Mouse (Mus musculus) MEL (cell line): Measurements from ENCODE around the gene Unc13d. TPM values are rescaled to one million over a fixed set of nuclear protein-coding genes. Genes with fewer than 3 reads are reported as not detected.
"Not testable (repeated sequence)": the region's sequence is repeated elsewhere in the genome, so short reads cannot be mapped to it uniquely, and the experiment has no call there.

Experiments used
- DNase-seq: peaks from one replicate; pipeline ENCODE4 v3.0.0; 2011; ENCODE audit warnings: low read depth, low spot score
- H3K27ac ChIP-seq: 2 replicates; pipeline ENCODE4 v1.5.1; 2012; ENCODE audit warnings: low read depth, mild to moderate bottlenecking, control low read depth, low read length, moderate library complexity; ENCODE audit not compliant: control insufficient read depth
- H3K27me3 ChIP-seq, 2 experiments: fragments of 150-350 bp in 1 of 2; sonication (generic) in 1 of 2; 2 replicates each; pipeline ENCODE4 v1.6.1; 2012; ENCODE audit warnings: low read length in 2 of 2, mild to moderate bottlenecking in 2 of 2, improper control_type of control experiment in 1 of 2, moderate library complexity in 1 of 2; ENCODE audit not compliant: insufficient read depth in 2 of 2, control insufficient read depth in 1 of 2
- H3K36me3 ChIP-seq, 2 experiments: 2 replicates each; pipeline ENCODE4 v1.6.1; 2012 to 2014; ENCODE audit warnings: low read length in 2 of 2, improper control_type of control experiment in 1 of 2, inconsistent platforms in 1 of 2, mild to moderate bottlenecking in 1 of 2; ENCODE audit not compliant: insufficient read depth in 2 of 2, control insufficient read depth in 1 of 2
- H3K4me1 ChIP-seq, 2 experiments: fragments of 150-350 bp in 1 of 2; sonication (generic) in 1 of 2; 2 replicates each; pipeline ENCODE4 v1.6.1; 2012; ENCODE audit warnings: low read length in 2 of 2, improper control_type of control experiment in 1 of 2, mild to moderate bottlenecking in 1 of 2; ENCODE audit not compliant: insufficient read depth in 2 of 2, control insufficient read depth in 1 of 2
- H3K4me3 ChIP-seq, 2 experiments: fragments of 150-350 bp in 1 of 2; sonication (generic) in 1 of 2; 2 replicates each; pipeline ENCODE4 v1.5.1; 2012; ENCODE audit warnings: low read depth in 2 of 2, low read length in 2 of 2, mild to moderate bottlenecking in 2 of 2, moderate library complexity in 2 of 2, control low read depth in 1 of 2, improper control_type of control experiment in 1 of 2; ENCODE audit not compliant: control insufficient read depth in 1 of 2, insufficient read depth in 1 of 2
- H3K79me2 ChIP-seq: 2 replicates; pipeline ENCODE4 v1.6.1; 2012; ENCODE audit warnings: mild to moderate bottlenecking, low read length, moderate library complexity; ENCODE audit not compliant: control insufficient read depth, poor library complexity, insufficient read depth
- H3K9ac ChIP-seq: 2 replicates; pipeline ENCODE4 v1.6.1; 2012; ENCODE audit warnings: low read depth, mild to moderate bottlenecking, control low read depth, low read length, moderate library complexity; ENCODE audit not compliant: control insufficient read depth, poor library complexity, severe bottlenecking
- H3K9me3 ChIP-seq: fragments of 150-350 bp; sonication (generic); replicated peaks from 2 replicates; pipeline ENCODE4 v1.6.1; 2012; ENCODE audit warnings: mild to moderate bottlenecking, low read length, improper control_type of control experiment, moderate library complexity; ENCODE audit not compliant: insufficient read depth
- CHD1 ChIP-seq: IDR thresholded peaks from 2 replicates; pipeline ENCODE4 v1.6.1; 2012; ENCODE audit warnings: low read depth, mild to moderate bottlenecking, inconsistent platforms, low read length, improper control_type of control experiment
- CHD2 ChIP-seq: IDR thresholded peaks from 2 replicates; pipeline ENCODE4 v1.6.1; 2011; ENCODE audit warnings: low read length, improper control_type of control experiment
- E2F4 ChIP-seq: IDR thresholded peaks from 2 replicates; pipeline ENCODE4 v1.6.1; 2011; ENCODE audit warnings: low read depth, low read length, improper control_type of control experiment, borderline replicate concordance
- ETS1 ChIP-seq: IDR thresholded peaks from 2 replicates; pipeline ENCODE4 v1.6.1; 2012; ENCODE audit warnings: low read depth, mild to moderate bottlenecking, inconsistent platforms, low read length, improper control_type of control experiment, moderate library complexity
- GATA1 ChIP-seq: IDR thresholded peaks from 2 replicates; pipeline ENCODE4 v1.6.1; 2011; ENCODE audit warnings: low read depth, low read length, improper control_type of control experiment
- MAFK ChIP-seq: IDR thresholded peaks from 2 replicates; pipeline ENCODE4 v1.6.1; 2011; ENCODE audit warnings: low read depth, mild to moderate bottlenecking, low read length, improper control_type of control experiment, borderline replicate concordance
- MAZ ChIP-seq: IDR thresholded peaks from 2 replicates; pipeline ENCODE4 v1.6.1; 2012; ENCODE audit warnings: low read depth, mild to moderate bottlenecking, inconsistent platforms, low read length, improper control_type of control experiment
- MEF2A ChIP-seq: IDR thresholded peaks from 2 replicates; pipeline ENCODE4 v1.6.1; 2014; ENCODE audit warnings: low read depth, mild to moderate bottlenecking, inconsistent platforms, low read length, improper control_type of control experiment; ENCODE audit not compliant: poor library complexity, insufficient replicate concordance, severe bottlenecking; ENCODE audit errors: extremely low read depth
- MXI1 ChIP-seq: IDR thresholded peaks from 2 replicates; pipeline ENCODE4 v1.6.1; 2011; ENCODE audit warnings: mild to moderate bottlenecking, low read depth, low read length, improper control_type of control experiment
- MYB ChIP-seq: IDR thresholded peaks from 2 replicates; pipeline ENCODE4 v1.6.1; 2011; ENCODE audit warnings: mild to moderate bottlenecking, low read depth, low read length, improper control_type of control experiment
- NELFE ChIP-seq: IDR thresholded peaks from 2 replicates; pipeline ENCODE4 v1.6.1; 2011; ENCODE audit warnings: low read depth, low read length, improper control_type of control experiment
- POLR2A ChIP-seq, 2 experiments: IDR thresholded peaks; 2 replicates each; pipeline ENCODE4 v1.6.1; 2011 to 2012; ENCODE audit warnings: low read length in 2 of 2, mild to moderate bottlenecking in 2 of 2, control low read depth in 1 of 2, improper control_type of control experiment in 1 of 2, low read depth in 1 of 2, moderate library complexity in 1 of 2; ENCODE audit not compliant: control insufficient read depth in 1 of 2, insufficient read depth in 1 of 2, poor library complexity in 1 of 2
- POLR2AphosphoS2 ChIP-seq: IDR thresholded peaks from 2 replicates; pipeline ENCODE4 v1.6.1; 2011; ENCODE audit warnings: low read length, improper control_type of control experiment
- RAD21 ChIP-seq: IDR thresholded peaks from 2 replicates; pipeline ENCODE4 v1.6.1; 2011; ENCODE audit warnings: mild to moderate bottlenecking, low read depth, low read length, improper control_type of control experiment
- TAL1 ChIP-seq: IDR thresholded peaks from 2 replicates; pipeline ENCODE4 v1.6.1; 2012; ENCODE audit warnings: mild to moderate bottlenecking, inconsistent platforms, low read length, moderate library complexity, mixed read lengths
- TCF12 ChIP-seq: IDR thresholded peaks from 2 replicates; pipeline ENCODE4 v1.6.1; 2014; ENCODE audit warnings: low read depth, mild to moderate bottlenecking, inconsistent platforms, low read length, improper control_type of control experiment, moderate library complexity
- ZC3H11A ChIP-seq: IDR thresholded peaks from 2 replicates; pipeline ENCODE4 v1.6.1; 2012; ENCODE audit warnings: low read depth, mild to moderate bottlenecking, inconsistent platforms, low read length, improper control_type of control experiment
- ZKSCAN1 ChIP-seq: IDR thresholded peaks from 2 replicates; pipeline ENCODE4 v1.6.1; 2012; ENCODE audit warnings: low read depth, mild to moderate bottlenecking, inconsistent platforms, low read length, improper control_type of control experiment, moderate library complexity
- ZMIZ1 ChIP-seq: IDR thresholded peaks from 2 replicates; pipeline ENCODE4 v1.6.1; 2012; ENCODE audit warnings: low read depth, mild to moderate bottlenecking, inconsistent platforms, low read length, improper control_type of control experiment, moderate library complexity
- ZNF384 ChIP-seq: IDR thresholded peaks from 2 replicates; pipeline ENCODE4 v1.6.1; 2012; ENCODE audit warnings: low read depth, mild to moderate bottlenecking, inconsistent platforms, low read length, improper control_type of control experiment
- polyA plus RNA-seq, 2 experiments: library from polyadenylated mRNA; stranded (reverse) in 1 of 2; unstranded in 1 of 2; fragments of >175 nt in 1 of 2; fragments of >200 nt in 1 of 2; gene quantifications; 2 replicates each; pipeline versions ENCODE4 v1.2.1 to v1.2.4; 2012; ENCODE audit warnings: low replicate concordance in 2 of 2, low read depth in 1 of 2; ENCODE audit not compliant: insufficient read length in 2 of 2, insufficient read depth in 1 of 2, missing spikeins in 1 of 2
- total RNA-seq: library from RNA; depleted of rRNA; stranded (reverse); fragments of 300-350 nt; gene quantifications from 2 replicates; pipeline ENCODE4 v1.2.3, GENCODE M21; 2012

The Unc13d gene
- total and polyA plus RNA-seq, 3 experiments: 115 to 146 TPM; not detected in 1

GRCm38 (mm10) chr11:116023074-116023770 lies 54.5 kb downstream of the Unc13d start:
- Histone ChIP-seq H3K79me2 (peaks cover 14% of the 10 kb centered on the region), H3K4me3 (peak overlapping the region; percentile 49 to 97), H3K36me3 (peaks cover 4 to 16% of the 10 kb centered on the region in 2 experiments), H3K9ac (peak overlapping the region; percentile 99), H3K27ac (peak overlapping the region; percentile 98)
- DNase-seq: peak; percentile 59
- not testable (repeated sequence) for H3K4me1 ChIP-seq, H3K27me3 ChIP-seq, H3K9me3 ChIP-seq
- TF ChIP-seq CHD1: peak; percentile 96; the same call in 1 of the 2 replicates

DNA sequence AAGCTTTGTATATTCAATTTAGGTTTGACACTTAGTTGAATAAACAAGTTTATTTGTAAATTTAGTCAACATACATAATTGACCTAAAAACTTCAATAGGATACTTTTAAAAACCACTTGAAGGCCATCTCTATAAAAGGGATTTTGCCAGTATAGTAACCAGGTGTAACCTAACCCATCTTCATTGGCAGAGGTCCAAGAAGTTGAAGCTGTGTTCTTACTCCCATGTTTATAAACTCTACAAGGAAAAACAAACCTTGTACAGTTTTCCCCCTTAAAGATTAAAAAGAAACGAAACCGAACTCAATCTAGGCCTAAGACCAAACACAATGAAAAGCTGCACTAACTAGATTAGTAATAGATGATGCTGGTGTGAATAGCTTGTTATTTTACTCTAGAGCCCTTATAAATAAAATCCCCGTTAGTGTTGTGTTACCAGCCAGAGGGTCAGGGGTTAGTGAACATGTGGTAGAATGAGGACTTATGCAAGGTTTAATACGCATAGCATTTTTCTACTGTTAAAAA lies 55.4 kb downstream of the Unc13d start:
- H3K36me3 ChIP-seq: peaks cover 4 to 16% of the 10 kb centered on the region in 2 experiments
- DNase-seq: peak; percentile 58
- TF ChIP-seq POLR2AphosphoS2 (no peak), NELFE (no peak), CHD2 (no peak), RAD21 (no peak), MXI1 (no peak), ETS1 (no peak), MAZ (no peak), GATA1 (no peak), MYB (no peak), MAFK (no peak), MEF2A (no peak), ZMIZ1 (no peak), POLR2A (IDR thresholded peaks at IDR 0.05; ENCODE audit: control insufficient read depth in 1 of 2, insufficient read depth in 1 of 2, low read depth in 1 of 2, low read length in 2 of 2, poor library complexity in 1 of 2) (no peak), ZNF384 (no peak), ZKSCAN1 (no peak), TAL1 (no peak), ZC3H11A (no peak), E2F4 (no peak), TCF12 (no peak)
- TF ChIP-seq, all 39 proteins: peak for 0
- peak overlapping the region in 1 of 2 experiments; percentile 20; a peak in 2 of 4 replicates for H3K4me3 ChIP-seq
- H3K79me2 ChIP-seq: peaks cover 14% of the 10 kb centered on the region
- H3K9me3 ChIP-seq: no peaks in the 10 kb centered on the region
- H3K27me3 ChIP-seq: no peaks in the 10 kb centered on the region
- peaks cover 2 to 3% of the 10 kb centered on the region in 2 experiments; a peak in 3 of 4 replicates for H3K4me1 ChIP-seq
- H3K27ac ChIP-seq: no peak overlapping the region
- peak overlapping the region; percentile 49 for H3K9ac ChIP-seq
